Mouse (Mus musculus) left cerebral cortex, postnatal 25 days (tissue): ENCODE data around the gene Adamtsl4. TPM values are rescaled to one million over a fixed set of nuclear protein-coding genes. Genes with fewer than 3 reads are reported as not detected.
A peak's percentile ranks its signal among the peaks of the same experiment; 100 is the strongest.
"Not testable (repeated sequence)": the region's sequence is repeated elsewhere in the genome, so short reads cannot be mapped to it uniquely, and the experiment has no call there.

Experiments
- DNase-seq, 2 experiments: peaks; one replicate each; pipeline ENCODE4 v3.0.0; 2022; ENCODE audit warnings: low spot score in 2 of 2, mixed read lengths in 1 of 2
- intact Hi-C: fragments of 180-260 bp; cut with DNase I; formaldehyde crosslinking; loops from one replicate; pipeline ENCODE4 v1.15.1; 2025
- total RNA-seq, 2 experiments: library from RNA; stranded (reverse); gene quantifications; 2 replicates each; pipeline ENCODE4 v1.2.3; 2021

Adamtsl4 gene
- total RNA-seq, 2 experiments from 2014 or later, result 4.1 to 4.6 TPM

GRCm38 (mm10) chr3:95664940-95665352, 22.8 kb downstream of the Adamtsl4 start:
- intact Hi-C loops, result no loop called here
- DNase-seq, result no peak

- DNase-seq, result no peak
- intact Hi-C loops, result no loop called here
These were observed 23.6 kb downstream of the Adamtsl4 start for GRCm38 (mm10) chr3:95663969-95664608.

GRCm38 (mm10) chr3:95663486-95663885, 24.2 kb downstream of the Adamtsl4 start:
- intact Hi-C loops, result no loop called here
- DNase-seq, result no peak

GRCm38 (mm10) chr3:95662724-95663449, 24.8 kb downstream of the Adamtsl4 start:
- intact Hi-C loops, result no loop called here
- DNase-seq, result no peak

GRCm38 (mm10) chr3:95661945-95662715, 25.6 kb downstream of the Adamtsl4 start:
- DNase-seq, result no peak
- intact Hi-C loops, result no loop called here

- DNase-seq, result no peak
- intact Hi-C loops, result no loop called here
These were observed 26.8 kb downstream of the Adamtsl4 start for GRCm38 (mm10) chr3:95660788-95661478.

- DNase-seq, result no peak
- intact Hi-C loops, result loop anchor here (2.0 kb wide), 2 partner anchors 15 to 31 kb away; no protein-coding TSS in a partner anchor
These were observed 27.8 kb downstream of the Adamtsl4 start for GRCm38 (mm10) chr3:95659948-95660347.

GRCm38 (mm10) chr3:95658868-95659712, 28.6 kb downstream of the Adamtsl4 start:
- intact Hi-C loops, result loop anchor here (2.0 kb wide), 2 partner anchors 16 to 30 kb away; no protein-coding TSS in a partner anchor
- peak; percentile 67 to 69 for DNase-seq

GRCm38 (mm10) chr3:95658236-95658867, 29.4 kb downstream of the Adamtsl4 start, which contains the start of gene Mcl1:
Mcl1 (plus strand) TSS chr3:95658788.
- intact Hi-C loops, result loop anchor here (2.0 kb wide), 2 partner anchors 16 to 30 kb away; no protein-coding TSS in a partner anchor
- DNase-seq, result peak; percentile 95

GRCm38 (mm10) chr3:95657711-95658110, 30.0 kb downstream of the Adamtsl4 start:
- intact Hi-C loops, result loop anchor here (2.0 kb wide), 2 partner anchors 17 to 29 kb away; no protein-coding TSS in a partner anchor
- no peak for DNase-seq

GRCm38 (mm10) chr3:95657108-95657507, 30.6 kb downstream of the Adamtsl4 start:
- no peak for DNase-seq

GRCm38 (mm10) chr3:95655437-95655836, 32.3 kb downstream of the Adamtsl4 start:
- intact Hi-C loops, result no loop called here

More at GRCm38 (mm10) chr3:95657108-95657507, 30.6 kb downstream of the Adamtsl4 start:
- intact Hi-C loops, result no loop called here

GRCm38 (mm10) chr3:95654371-95654770, 33.3 kb downstream of the Adamtsl4 start:
- DNase-seq, intact Hi-C loops: not testable (repeated sequence)

More at GRCm38 (mm10) chr3:95655437-95655836, 32.3 kb downstream of the Adamtsl4 start:
- DNase-seq, result no peak

- intact Hi-C loops, result no loop called here
- peak in 1 of 2 experiments; percentile 58 for DNase-seq
These were observed 34.2 kb downstream of the Adamtsl4 start for GRCm38 (mm10) chr3:95653473-95654034.

GRCm38 (mm10) chr3:95652871-95653270, 34.8 kb downstream of the Adamtsl4 start:
- intact Hi-C loops, result no loop called here

GRCm38 (mm10) chr3:95652204-95652811, 35.4 kb downstream of the Adamtsl4 start:
- intact Hi-C loops, result no loop called here
- DNase-seq, result no peak

More at GRCm38 (mm10) chr3:95652871-95653270, 34.8 kb downstream of the Adamtsl4 start:
- DNase-seq, result no peak
